Mouse (Mus musculus): ENCODE measurements at regions not wholly inside any gene's neighbourhood (a gene's known extent, or its start where the extent isn't known, plus 50 kb on each side); places are given as distances from the start of the nearest gene placed in this dataset.

GRCm38 (mm10) chr10:46321040-46321439, 743.4 kb downstream of the Hace1 start:
- no peak for DNase-seq (ENCODE audit: extremely low read depth, low read depth)

- DNase-seq (ENCODE audit: extremely low read depth, low read depth) = no peak
Observed at GRCm38 (mm10) chr10:46329052-46329451, 751.4 kb downstream of the Hace1 start.

GRCm38 (mm10) chr10:46331599-46332283, 754.1 kb downstream of the Hace1 start:
- no peak for DNase-seq (ENCODE audit: extremely low read depth, low read depth)

- DNase-seq (ENCODE audit: extremely low read depth, low read depth) = no peak
Observed at GRCm38 (mm10) chr10:46333231-46333630, 755.6 kb downstream of the Hace1 start.

GRCm38 (mm10) chr10:46345315-46345714, 767.7 kb downstream of the Hace1 start:
- DNase-seq (ENCODE audit: extremely low read depth, low read depth) = no peak

GRCm38 (mm10) chr10:46349613-46350012, 772.0 kb downstream of the Hace1 start:
- DNase-seq (ENCODE audit: extremely low read depth, low read depth) = no peak

GRCm38 (mm10) chr10:46350196-46350595, 772.6 kb downstream of the Hace1 start:
- no peak for DNase-seq (ENCODE audit: extremely low read depth, low read depth)

GRCm38 (mm10) chr10:46356775-46357174, 779.1 kb downstream of the Hace1 start:
- no peak for DNase-seq (ENCODE audit: extremely low read depth, low read depth)

- no peak for DNase-seq (ENCODE audit: extremely low read depth, low read depth)
Observed at GRCm38 (mm10) chr10:46373715-46374475, 796.3 kb downstream of the Hace1 start.

- DNase-seq (ENCODE audit: extremely low read depth, low read depth) = no peak
Observed at GRCm38 (mm10) chr10:46374646-46375045, 797.0 kb downstream of the Hace1 start.

- no peak for DNase-seq (ENCODE audit: extremely low read depth, low read depth)
Observed at GRCm38 (mm10) chr10:46397089-46397488, 819.5 kb downstream of the Hace1 start.

- DNase-seq (ENCODE audit: extremely low read depth, low read depth) = no peak
Observed at GRCm38 (mm10) chr10:46403883-46404282, 826.3 kb downstream of the Hace1 start.

Data from MEL-GATA-1-ER (cell line).